Mouse (Mus musculus) lung, adult 2 months (tissue): ENCODE results near the gene Hist1h3e.

Experiments
- CTCF ChIP-seq: fragments of 200-500 bp; IDR thresholded peaks from 2 replicates; pipeline ENCODE4 v1.5.1; 2011; ENCODE audit warnings: mild to moderate bottlenecking, low read length, control low read depth; ENCODE audit not compliant: insufficient read depth
- POLR2A ChIP-seq: fragments of 200-500 bp; IDR thresholded peaks from 2 replicates; pipeline ENCODE4 v1.6.1; 2011; ENCODE audit warnings: low read depth, mild to moderate bottlenecking, control low read depth, low read length, borderline replicate concordance; ENCODE audit errors: extremely low read depth

DNA sequence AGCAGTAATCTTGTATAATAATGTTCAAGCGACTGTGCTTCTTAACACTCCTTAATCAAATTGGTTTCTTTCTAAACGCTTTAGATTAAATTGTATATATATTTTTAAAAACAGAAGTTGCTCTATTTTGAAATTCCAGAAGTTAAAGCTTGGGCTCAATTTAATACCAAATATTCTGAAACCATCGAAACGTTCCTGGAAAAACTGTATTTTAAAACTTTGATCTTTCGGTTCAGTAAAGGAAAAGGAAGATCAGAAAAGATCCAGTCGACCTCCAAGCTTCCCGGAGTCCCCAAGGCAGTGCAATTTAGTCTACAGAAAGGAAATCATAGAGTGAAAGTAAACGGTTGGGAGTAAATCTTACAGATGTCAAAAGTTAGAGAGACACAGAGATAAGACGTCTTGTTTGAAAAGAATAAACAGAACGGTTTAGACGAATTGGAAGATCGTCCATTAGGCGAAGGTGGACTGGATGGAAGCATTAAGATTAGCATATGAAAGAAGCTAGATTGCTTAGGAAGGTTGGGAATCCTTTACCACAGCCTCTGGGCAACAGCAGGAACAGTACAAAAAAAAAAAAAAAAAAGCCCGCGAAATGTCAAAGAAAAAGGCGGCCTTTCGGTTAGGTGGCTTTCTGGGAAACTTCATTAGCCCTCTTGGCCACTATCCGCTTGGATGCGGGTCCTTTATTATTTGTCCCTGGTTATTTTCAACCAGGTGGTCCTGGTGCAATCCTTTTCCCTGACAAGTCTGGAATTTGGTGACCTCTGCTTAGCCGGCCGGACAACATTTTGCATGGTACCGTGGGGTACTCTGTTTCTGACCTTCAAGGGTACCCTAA is 24.1 kb upstream of the Hist1h3e start:
- no peak for TF ChIP-seq CTCF
- TF ChIP-seq POLR2A, result no peak
